Mouse (Mus musculus): ENCODE data around the gene Tcp10b. TPM values are rescaled to one million over a fixed set of nuclear protein-coding genes. Genes with fewer than 3 reads are reported as not detected.
"Not testable (repeated sequence)": the region's sequence is repeated elsewhere in the genome, so short reads cannot be mapped to it uniquely, and the experiment has no call there.

The Tcp10b gene
- 0.11 TPM in 1 of 2 replicates, not detected in the other for polyA plus RNA-seq (2015; fragmentation: Nextera tagmentation; extraction: Ambion mirVana)

DNA sequence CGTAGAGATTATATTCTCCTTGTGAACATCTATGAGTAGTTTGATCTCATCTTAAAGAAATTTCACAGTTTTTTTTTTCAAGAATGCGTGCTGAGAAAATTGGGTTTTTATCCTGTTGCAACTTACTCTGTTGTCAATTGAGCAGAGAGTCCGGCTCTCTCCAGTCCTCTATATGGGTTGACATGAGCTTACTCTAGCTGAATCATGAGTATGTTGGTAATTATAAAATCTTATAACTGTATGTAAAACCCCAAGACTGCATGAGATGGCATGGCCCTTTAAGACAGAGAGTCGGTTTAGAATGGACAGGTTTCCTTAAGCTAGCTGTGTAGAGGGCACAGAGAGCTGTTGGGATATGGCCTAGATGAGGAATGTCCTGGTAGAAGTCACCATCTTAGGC is at the start of gene Tcp10b:
TSS of gene Tcp10b (plus strand) at position 301 of the 400 bp plus-strand sequence.
- not testable (repeated sequence) for ATAC-seq (ENCODE audit: extremely low read depth, insufficient number of reproducible peaks, low FRiP score, low TSS enrichment); H3K27ac ChIP-seq (replicated peaks); H3K9ac ChIP-seq; H3K4me3 ChIP-seq; H3K36me3 ChIP-seq; H3K4me1 ChIP-seq; H3K4me2 ChIP-seq; H3K9me3 ChIP-seq; H3K27me3 ChIP-seq (replicated peaks)
- 83% methylated on average over 4 of the region's 4 CpGs for WGBS

GRCm38 (mm10) chr17:13013316-13013715 is 47.6 kb upstream of the Tcp10b start:
- Histone ChIP-seq H3K9ac (no peak overlapping the region), H3K4me3 (no peak overlapping the region), H3K27me3 (replicated peaks) (no peaks in the 10 kb centered on the region), H3K4me2 (no peak overlapping the region), H3K9me3 (no peaks in the 10 kb centered on the region), H3K27ac (replicated peaks) (no peak overlapping the region), H3K4me1 (peaks cover 14% of the 10 kb centered on the region), H3K36me3 (peaks cover 61% of the 10 kb centered on the region)
- no peak for ATAC-seq (ENCODE audit: extremely low read depth, insufficient number of reproducible peaks, low FRiP score, low TSS enrichment)
- 81% methylated on average over 3 of the region's 3 CpGs for WGBS

GRCm38 (mm10) chr17:13036627-13037192 is 24.2 kb upstream of the Tcp10b start:
- ATAC-seq (ENCODE audit: extremely low read depth, insufficient number of reproducible peaks, low FRiP score, low TSS enrichment); H3K9me3 ChIP-seq; H3K4me2 ChIP-seq; H3K27ac ChIP-seq (replicated peaks); H3K36me3 ChIP-seq; H3K9ac ChIP-seq; H3K4me3 ChIP-seq; H3K27me3 ChIP-seq (replicated peaks); H3K4me1 ChIP-seq: not testable (repeated sequence)
- 74% methylated on average over 4 of the region's 12 CpGs for WGBS

GRCm38 (mm10) chr17:13043846-13044673 is 16.8 kb upstream of the Tcp10b start:
- H3K4me1 ChIP-seq; H3K4me2 ChIP-seq; H3K9ac ChIP-seq; ATAC-seq (ENCODE audit: extremely low read depth, insufficient number of reproducible peaks, low FRiP score, low TSS enrichment); H3K4me3 ChIP-seq; H3K36me3 ChIP-seq; H3K27ac ChIP-seq (replicated peaks); H3K9me3 ChIP-seq; H3K27me3 ChIP-seq (replicated peaks): not testable (repeated sequence)
- WGBS = 9% methylated on average over 3 of the region's 4 CpGs

DNA sequence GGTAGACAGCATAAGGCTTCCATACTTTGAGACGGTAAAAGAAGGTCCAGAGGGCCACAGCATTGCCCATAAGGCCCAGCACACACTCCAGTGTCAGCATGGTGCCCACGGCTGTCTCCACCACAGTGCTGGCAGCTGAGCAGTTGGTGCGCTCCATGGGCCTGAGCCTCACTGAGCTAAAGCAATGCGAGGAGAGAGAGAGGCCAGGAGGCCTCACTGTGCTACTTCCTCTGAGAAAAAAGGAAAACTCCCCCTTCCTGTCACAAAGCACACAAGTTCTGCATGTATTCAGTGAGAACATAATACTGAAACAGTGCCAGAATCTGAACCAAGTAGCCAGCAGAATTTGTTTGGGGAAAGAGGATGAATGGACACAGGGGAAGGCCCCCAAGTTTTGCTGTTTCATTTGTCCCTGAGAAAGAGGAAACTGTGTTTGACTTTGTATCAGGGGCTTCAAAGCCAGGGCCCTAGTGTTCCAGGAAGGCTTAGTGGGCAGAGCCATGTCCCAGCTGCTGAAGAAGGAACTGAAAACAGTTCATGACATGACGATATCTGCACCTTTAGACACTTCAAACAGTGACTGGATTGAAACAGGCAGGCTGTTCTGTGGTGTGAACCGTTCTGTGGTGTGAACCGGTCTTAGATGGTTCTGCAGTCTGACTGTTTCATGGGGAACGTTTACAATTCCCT is 8.6 kb upstream of the Tcp10b start, which contains the start of gene Gpr31b:
TSS of gene Gpr31b (minus strand) at position 173 of the 690 bp plus-strand sequence.
- not testable (repeated sequence) for H3K9ac ChIP-seq; H3K27me3 ChIP-seq (replicated peaks); H3K9me3 ChIP-seq; H3K4me1 ChIP-seq; ATAC-seq (ENCODE audit: extremely low read depth, insufficient number of reproducible peaks, low FRiP score, low TSS enrichment); H3K36me3 ChIP-seq; H3K27ac ChIP-seq (replicated peaks); H3K4me3 ChIP-seq; H3K4me2 ChIP-seq
- 55% methylated on average over 2 of the region's 8 CpGs for WGBS

GRCm38 (mm10) chr17:13062882-13063281 is 2.0 kb downstream of the Tcp10b start:
- H3K9ac ChIP-seq; H3K4me2 ChIP-seq; ATAC-seq (ENCODE audit: extremely low read depth, insufficient number of reproducible peaks, low FRiP score, low TSS enrichment); H3K27ac ChIP-seq (replicated peaks); H3K4me1 ChIP-seq; H3K36me3 ChIP-seq; H3K27me3 ChIP-seq (replicated peaks); H3K4me3 ChIP-seq; H3K9me3 ChIP-seq: not testable (repeated sequence)
- 33% methylated on average over 7 of the region's 7 CpGs for WGBS

DNA sequence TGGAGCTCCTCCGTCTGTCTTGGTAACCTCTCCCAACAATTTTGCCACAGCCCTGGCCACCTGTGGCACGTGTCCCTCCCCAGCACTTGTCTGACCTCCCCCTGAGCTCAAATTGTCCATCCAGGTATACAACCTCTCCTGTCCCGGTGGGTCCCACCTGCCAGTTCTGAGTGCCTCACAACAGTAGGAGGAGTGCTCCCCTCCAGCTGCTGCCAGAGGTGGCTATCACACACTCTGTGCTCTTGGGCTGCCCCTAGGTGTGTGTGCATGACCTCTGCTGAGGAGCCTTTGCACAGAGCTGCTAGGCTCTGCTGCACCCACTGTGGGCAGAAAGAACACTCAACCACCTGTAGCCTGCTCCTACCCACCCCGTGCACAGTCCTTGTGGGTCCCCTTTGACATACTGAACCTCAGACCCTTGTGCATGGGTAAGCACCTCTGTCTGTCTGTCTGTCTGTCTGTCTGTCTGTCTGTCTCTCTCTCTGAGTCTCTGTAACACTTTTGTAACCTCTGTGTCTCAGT is 7.0 kb downstream of the Tcp10b start:
- not testable (repeated sequence) for H3K36me3 ChIP-seq

DNA sequence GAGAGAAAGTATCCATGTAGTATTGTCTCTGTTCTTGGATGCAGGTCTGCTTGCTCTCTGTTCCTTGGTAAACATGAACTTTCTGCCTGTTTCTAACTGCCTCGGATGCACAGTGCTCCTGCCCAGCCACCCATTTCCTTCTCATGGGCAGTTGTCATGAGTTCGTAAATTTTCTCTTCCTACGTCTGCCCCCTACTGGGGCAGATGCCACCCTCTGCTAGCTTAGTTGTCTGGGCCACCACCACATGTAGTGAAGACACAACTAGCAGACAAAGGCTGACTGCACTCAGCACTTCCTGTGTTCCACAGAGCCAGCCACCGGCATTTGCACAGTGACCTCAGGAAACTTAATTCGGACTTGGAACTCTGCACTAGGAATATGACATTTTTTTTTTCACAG is 8.3 kb downstream of the Tcp10b start:
- H3K9ac ChIP-seq; H3K4me3 ChIP-seq; H3K9me3 ChIP-seq; ATAC-seq (ENCODE audit: extremely low read depth, insufficient number of reproducible peaks, low FRiP score, low TSS enrichment); H3K36me3 ChIP-seq; H3K27me3 ChIP-seq (replicated peaks); H3K4me2 ChIP-seq; H3K27ac ChIP-seq (replicated peaks); H3K4me1 ChIP-seq: not testable (repeated sequence)
- WGBS = 70% methylated on average over 5 of the region's 5 CpGs

More for the DNA sequence above, 7.0 kb downstream of the Tcp10b start:
- not testable (repeated sequence) for H3K27ac ChIP-seq (replicated peaks); H3K27me3 ChIP-seq (replicated peaks); ATAC-seq (ENCODE audit: extremely low read depth, insufficient number of reproducible peaks, low FRiP score, low TSS enrichment); H3K9ac ChIP-seq; H3K9me3 ChIP-seq; H3K4me3 ChIP-seq; H3K4me2 ChIP-seq; H3K4me1 ChIP-seq
- 79% methylated on average over 1 of the region's 4 CpGs for WGBS

GRCm38 (mm10) chr17:13091510-13091909 is 30.6 kb downstream of the Tcp10b start:
- H3K9me3 ChIP-seq; H3K27ac ChIP-seq (replicated peaks); H3K27me3 ChIP-seq (replicated peaks); ATAC-seq (ENCODE audit: extremely low read depth, insufficient number of reproducible peaks, low FRiP score, low TSS enrichment); H3K4me3 ChIP-seq; H3K4me1 ChIP-seq; H3K36me3 ChIP-seq; H3K9ac ChIP-seq; H3K4me2 ChIP-seq: not testable (repeated sequence)
- no CpG with 5 or more reads among the region's 1 CpGs for WGBS

- H3K9me3 ChIP-seq; ATAC-seq (ENCODE audit: extremely low read depth, insufficient number of reproducible peaks, low FRiP score, low TSS enrichment); H3K9ac ChIP-seq; H3K4me3 ChIP-seq; H3K4me1 ChIP-seq; H3K27ac ChIP-seq (replicated peaks); H3K4me2 ChIP-seq; H3K36me3 ChIP-seq; H3K27me3 ChIP-seq (replicated peaks): not testable (repeated sequence)
- WGBS = 64% methylated on average over 6 of the region's 8 CpGs
Measured at GRCm38 (mm10) chr17:13092100-13092764, 31.3 kb downstream of the Tcp10b start.

DNA sequence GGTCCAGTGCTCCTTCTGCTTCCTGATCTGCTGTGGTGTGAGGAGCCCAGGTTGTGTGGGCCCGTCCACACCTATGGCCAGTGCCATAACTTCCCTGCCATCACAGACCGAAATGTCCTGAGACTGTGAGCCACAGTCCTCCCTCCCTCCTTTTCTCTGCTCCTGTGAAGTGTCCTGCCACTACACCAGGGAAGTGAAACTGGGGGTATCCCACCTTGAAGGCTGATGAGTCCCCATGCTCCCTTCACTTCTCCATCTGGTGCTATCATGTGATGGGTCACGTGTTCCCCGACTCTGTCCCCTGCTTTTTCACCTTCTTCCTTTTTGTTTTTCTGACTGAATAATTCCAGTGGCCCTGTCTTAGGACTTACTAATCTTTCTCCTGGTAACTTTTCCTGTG is 32.1 kb downstream of the Tcp10b start:
- ATAC-seq (ENCODE audit: extremely low read depth, insufficient number of reproducible peaks, low FRiP score, low TSS enrichment); H3K4me3 ChIP-seq; H3K36me3 ChIP-seq; H3K4me1 ChIP-seq; H3K27me3 ChIP-seq (replicated peaks); H3K9ac ChIP-seq; H3K27ac ChIP-seq (replicated peaks); H3K4me2 ChIP-seq; H3K9me3 ChIP-seq: not testable (repeated sequence)
- WGBS = 92% methylated on average over 2 of the region's 4 CpGs

Data from heart, embryonic 13.5 days (tissue).